Mouse (Mus musculus): ENCODE data around the gene Crybb3. TPM values are rescaled to one million over a fixed set of nuclear protein-coding genes. Genes with fewer than 3 reads are reported as not detected.

Gene Crybb3
- polyA plus RNA-seq, 1 experiment from 2014 or later = not detected

Other genes with a start within 250 kb of the Crybb3 start
- gene Myo18b, start 185.2 kb downstream of the Crybb3 start, polyA plus RNA-seq (2015; fragmentation: Nextera tagmentation; extraction: Ambion mirVana) = 0.32 and 0.36 TPM in 2 replicates
- 2.2 and 2.7 TPM in 2 replicates for gene Grk3, start 65.8 kb downstream of the Crybb3 start, polyA plus RNA-seq (2015; fragmentation: Nextera tagmentation; extraction: Ambion mirVana)
- not detected in 2 replicates for gene Crybb2, start 11.5 kb downstream of the Crybb3 start, polyA plus RNA-seq (2015; fragmentation: Nextera tagmentation; extraction: Ambion mirVana)
- 2.0 and 2.8 TPM in 2 replicates for gene 2900026A02Rik, start 139.7 kb upstream of the Crybb3 start, polyA plus RNA-seq (2015; fragmentation: Nextera tagmentation; extraction: Ambion mirVana)
- not detected in 2 replicates for gene Tmem211, start 145.3 kb upstream of the Crybb3 start, polyA plus RNA-seq (2015; fragmentation: Nextera tagmentation; extraction: Ambion mirVana)
- gene Sgsm1, start 229.2 kb upstream of the Crybb3 start, polyA plus RNA-seq (2015; fragmentation: Nextera tagmentation; extraction: Ambion mirVana) = 1.6 and 1.7 TPM in 2 replicates

Measured in liver, embryonic 15.5 days (tissue).